Mouse (Mus musculus): ENCODE data around the gene Timeless. TPM values are rescaled to one million over a fixed set of nuclear protein-coding genes. Genes with fewer than 3 reads are reported as not detected.
A peak's percentile ranks its signal among the peaks of the same experiment; 100 is the strongest.
"Not testable (repeated sequence)": the region's sequence is repeated elsewhere in the genome, so short reads cannot be mapped to it uniquely, and the experiment has no call there.

The Timeless gene
- polyA plus RNA-seq, 1 experiment from 2014 or later: 17.5 TPM

DNA sequence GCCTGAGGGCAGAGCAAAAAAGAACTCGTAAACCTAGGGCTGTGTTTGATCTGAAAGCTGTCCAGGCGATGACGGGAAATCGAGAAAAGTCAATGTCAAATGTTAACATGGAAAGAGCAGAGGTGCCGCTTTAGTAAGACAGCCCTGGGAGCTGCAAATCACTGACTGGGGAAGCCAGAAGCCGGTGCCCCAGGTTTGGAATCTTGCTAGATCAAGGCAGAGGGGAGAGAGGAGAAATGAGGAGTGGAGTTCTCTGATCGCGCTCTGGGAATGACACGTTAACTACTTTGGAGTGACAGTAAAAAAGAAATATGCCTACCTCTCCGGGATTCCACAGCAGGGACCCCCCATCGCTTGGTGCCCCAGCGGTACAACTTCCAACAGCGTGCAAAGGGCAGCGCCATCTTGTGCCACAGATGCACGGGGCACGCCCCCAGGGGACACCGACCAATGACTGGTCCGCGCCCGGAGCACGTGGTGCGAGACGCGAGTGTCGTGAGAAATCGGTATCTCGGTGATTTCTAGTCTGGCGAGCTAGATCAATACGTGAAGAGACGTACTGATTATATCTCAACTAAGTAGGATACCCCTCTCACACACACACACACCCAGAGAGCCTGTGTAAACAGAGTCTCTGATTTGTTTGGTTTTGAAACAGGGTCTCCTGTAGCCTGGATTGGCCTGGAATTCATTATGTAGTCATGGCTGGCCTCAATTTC, 20.3 kb upstream of the Timeless start, which contains the start of gene Spryd4:
Spryd4 (minus strand) TSS at position 418 of the 719 bp plus-strand sequence.
- ATAC-seq (peak; percentile 90), DNase-seq (ENCODE audit: low read depth, low spot score) (peak; percentile 33)
- peaks cover 7% of the 10 kb centered on the region for H3K27me3 ChIP-seq
- TF ChIP-seq CTCF (IDR thresholded peaks at IDR 0.05): no peak
- in situ Hi-C loops (cut with MboI; ENCODE audit: low pct_unique_long_range_greater_than_20kb): loop anchor here (5.0 to 10.0 kb wide), 2 partner anchors 71 to 233 kb away; no protein-coding TSS in a partner anchor
- CTCF ChIA-PET: interaction anchor here (2.4 to 4.7 kb wide), 3 partner anchors 22 to 73 kb away, joined by 6 to 14 read pairs (median 7); no protein-coding TSS in a partner anchor
- POLR2A ChIA-PET: interaction anchor here (0.8 to 1.0 kb wide), 2 partner anchors 16 to 128 kb away, joined by 3 to 4 read pairs; partner anchors contain the start of gene Gls2

DNA sequence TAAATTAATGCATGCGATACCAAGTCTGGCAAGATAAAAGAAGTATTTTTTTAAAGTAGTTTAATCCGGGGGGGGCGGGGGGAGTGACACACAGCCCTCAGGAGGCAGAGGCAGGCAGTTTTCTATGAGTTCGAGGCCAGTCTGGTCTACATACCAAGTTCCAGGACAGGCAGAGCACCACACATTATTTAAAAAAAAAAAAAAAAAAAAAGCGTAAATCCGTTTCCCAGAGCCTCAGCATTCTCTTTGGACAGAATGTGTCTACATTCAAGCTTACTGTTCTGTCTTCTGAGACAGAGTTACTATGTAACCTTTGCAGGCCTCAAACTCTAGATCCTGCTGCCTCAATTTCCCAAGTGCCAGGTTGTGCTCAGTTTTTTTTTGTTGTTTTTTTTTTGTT, 19.7 kb upstream of the Timeless start:
- H3K27me3 ChIP-seq: peaks cover 7% of the 10 kb centered on the region
- POLR2A ChIA-PET: interaction anchor here (1.0 kb wide), 1 partner anchor 17 kb away, joined by 4 read pairs; the partner anchor contains the start of gene Gls2
- CTCF ChIA-PET: interaction anchor here (0.5 to 4.7 kb wide), 5 partner anchors 14 to 72 kb away, joined by 3 to 14 read pairs (median 6); no protein-coding TSS in a partner anchor
- no peak for TF ChIP-seq CTCF (IDR thresholded peaks at IDR 0.05)
- no peak for ATAC-seq
- no peak for DNase-seq (ENCODE audit: low read depth, low spot score)
- in situ Hi-C loops (cut with MboI; ENCODE audit: low pct_unique_long_range_greater_than_20kb): loop anchor here (5.0 to 10.0 kb wide), 2 partner anchors 70 to 233 kb away; no protein-coding TSS in a partner anchor

DNA sequence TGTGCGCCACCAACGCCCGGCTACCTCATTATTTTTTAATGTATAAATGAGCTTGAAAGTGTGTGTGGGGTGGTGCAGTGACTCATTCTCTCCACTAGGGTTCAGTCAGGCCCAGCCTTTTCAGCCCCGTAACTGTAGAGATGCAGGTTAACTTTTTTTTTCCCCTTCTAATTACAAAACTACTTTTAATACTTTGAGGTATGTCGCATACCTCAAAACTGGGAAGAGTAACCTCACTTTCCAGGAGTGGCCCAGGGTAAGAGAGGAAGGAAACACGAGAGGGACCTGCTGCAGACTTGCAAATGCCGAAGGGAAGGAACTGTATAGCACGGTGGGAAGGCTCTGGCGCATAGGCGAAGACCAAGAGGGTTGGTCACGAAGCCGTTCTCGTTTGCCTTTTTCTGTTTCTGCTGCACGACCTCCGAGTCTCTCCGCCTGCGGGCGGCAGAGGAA, 19.0 kb upstream of the Timeless start:
- H3K27me3 ChIP-seq: peaks cover 7% of the 10 kb centered on the region
- ChIA-PET POLR2A (no interaction called here), CTCF (interaction anchor here (0.5 to 4.7 kb wide), 6 partner anchors 13 to 71 kb away, joined by 3 to 14 read pairs (median 5); no protein-coding TSS in a partner anchor)
- in situ Hi-C loops (cut with MboI; ENCODE audit: low pct_unique_long_range_greater_than_20kb): loop anchor here (5.0 to 10.0 kb wide), 2 partner anchors 69 to 232 kb away; no protein-coding TSS in a partner anchor
- TF ChIP-seq CTCF (IDR thresholded peaks at IDR 0.05): peak; percentile 79
- ATAC-seq (peak; percentile 45), DNase-seq (ENCODE audit: low read depth, low spot score) (no peak)

- ATAC-seq; H3K27me3 ChIP-seq; DNase-seq (ENCODE audit: low read depth, low spot score); POLR2A ChIA-PET: not testable (repeated sequence)
- in situ Hi-C loops (cut with MboI; ENCODE audit: low pct_unique_long_range_greater_than_20kb): loop anchor here (5.0 to 10.0 kb wide), 2 partner anchors 68 to 231 kb away; no protein-coding TSS in a partner anchor
- CTCF ChIA-PET: interaction anchor here (0.9 to 4.7 kb wide), 6 partner anchors 14 to 70 kb away, joined by 3 to 14 read pairs (median 5); no protein-coding TSS in a partner anchor
Observed at GRCm38 (mm10) chr10:128214112-128214511, 17.8 kb upstream of the Timeless start.

DNA sequence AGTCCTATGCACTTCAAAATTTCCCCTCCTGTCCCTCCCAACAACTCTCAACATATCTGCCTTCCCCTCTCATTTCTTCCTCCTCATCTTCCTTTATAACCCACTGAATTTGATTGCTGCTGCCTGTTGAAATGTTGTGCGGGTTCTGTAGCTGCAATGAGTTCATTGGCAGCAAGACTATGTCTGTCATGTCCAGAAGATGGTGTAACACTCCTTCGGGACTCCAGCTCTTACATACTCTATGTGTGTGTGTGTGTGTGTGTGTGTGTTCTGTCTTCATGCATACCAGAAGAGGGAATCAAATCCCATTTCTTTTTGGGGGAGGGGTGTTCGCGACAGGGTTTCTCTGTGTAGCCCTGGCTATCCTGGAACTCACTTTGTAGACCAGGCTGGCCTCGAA, 16.9 kb upstream of the Timeless start:
- ChIA-PET CTCF (interaction anchor here (0.8 to 1.9 kb wide), 3 partner anchors 16 to 57 kb away, joined by 3 to 6 read pairs (median 3); no protein-coding TSS in a partner anchor), POLR2A (interaction anchor here (0.6 kb wide), 2 partner anchors 14 to 176 kb away, joined by 3 to 6 read pairs; no protein-coding TSS in a partner anchor)
- in situ Hi-C loops (cut with MboI; ENCODE audit: low pct_unique_long_range_greater_than_20kb): loop anchor here (5.0 to 10.0 kb wide), 2 partner anchors 67 to 230 kb away; no protein-coding TSS in a partner anchor
- peaks cover 7% of the 10 kb centered on the region for H3K27me3 ChIP-seq
- TF ChIP-seq CTCF (IDR thresholded peaks at IDR 0.05): no peak
- no peak for ATAC-seq
- DNase-seq (ENCODE audit: low read depth, low spot score): no peak

DNA sequence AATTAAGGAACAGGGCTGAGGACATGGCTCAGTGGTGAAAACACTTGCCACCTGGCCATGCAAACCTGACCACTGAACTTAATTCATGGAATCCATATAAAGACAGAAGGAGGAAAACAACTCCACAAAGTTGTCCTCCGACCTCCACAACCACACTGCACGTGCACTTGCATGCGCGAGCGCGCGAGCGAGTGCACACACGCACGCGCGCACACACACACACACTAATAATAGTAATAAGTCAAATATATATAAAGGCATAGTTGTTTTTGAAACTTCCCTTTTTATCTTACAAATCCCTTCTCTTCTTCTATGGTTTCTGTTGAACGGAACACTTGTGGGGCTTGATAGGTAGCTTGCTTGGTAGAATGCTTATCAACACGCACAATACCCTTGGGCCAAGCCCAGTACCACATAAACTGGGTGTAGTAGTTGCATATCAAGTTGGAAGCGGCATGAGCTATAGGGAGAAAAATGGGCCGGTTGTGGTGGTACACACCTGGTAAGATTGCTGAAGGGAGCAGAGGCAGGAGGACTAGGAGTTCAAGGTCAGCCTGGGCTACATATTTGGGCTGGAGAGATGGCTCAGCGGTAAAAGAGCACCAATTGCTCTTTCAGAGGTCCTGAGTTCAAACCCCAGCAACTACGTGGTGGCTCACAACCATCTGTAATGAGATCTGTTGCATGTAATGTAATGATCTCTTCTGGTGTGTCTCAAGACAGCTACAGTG, 13.3 kb upstream of the Timeless start:
- no peak for DNase-seq (ENCODE audit: low read depth, low spot score)
- no peak for ATAC-seq
- POLR2A ChIA-PET: no interaction called here
- in situ Hi-C loops (cut with MboI; ENCODE audit: low pct_unique_long_range_greater_than_20kb): loop anchor here (10.0 kb wide), 1 partner anchor 226 kb away; no protein-coding TSS in a partner anchor
- CTCF ChIA-PET: interaction anchor here (2.1 kb wide), 1 partner anchor 14 kb away, joined by 5 read pairs; no protein-coding TSS in a partner anchor
- TF ChIP-seq CTCF (IDR thresholded peaks at IDR 0.05): no peak
- H3K27me3 ChIP-seq: peaks cover 4% of the 10 kb centered on the region

DNA sequence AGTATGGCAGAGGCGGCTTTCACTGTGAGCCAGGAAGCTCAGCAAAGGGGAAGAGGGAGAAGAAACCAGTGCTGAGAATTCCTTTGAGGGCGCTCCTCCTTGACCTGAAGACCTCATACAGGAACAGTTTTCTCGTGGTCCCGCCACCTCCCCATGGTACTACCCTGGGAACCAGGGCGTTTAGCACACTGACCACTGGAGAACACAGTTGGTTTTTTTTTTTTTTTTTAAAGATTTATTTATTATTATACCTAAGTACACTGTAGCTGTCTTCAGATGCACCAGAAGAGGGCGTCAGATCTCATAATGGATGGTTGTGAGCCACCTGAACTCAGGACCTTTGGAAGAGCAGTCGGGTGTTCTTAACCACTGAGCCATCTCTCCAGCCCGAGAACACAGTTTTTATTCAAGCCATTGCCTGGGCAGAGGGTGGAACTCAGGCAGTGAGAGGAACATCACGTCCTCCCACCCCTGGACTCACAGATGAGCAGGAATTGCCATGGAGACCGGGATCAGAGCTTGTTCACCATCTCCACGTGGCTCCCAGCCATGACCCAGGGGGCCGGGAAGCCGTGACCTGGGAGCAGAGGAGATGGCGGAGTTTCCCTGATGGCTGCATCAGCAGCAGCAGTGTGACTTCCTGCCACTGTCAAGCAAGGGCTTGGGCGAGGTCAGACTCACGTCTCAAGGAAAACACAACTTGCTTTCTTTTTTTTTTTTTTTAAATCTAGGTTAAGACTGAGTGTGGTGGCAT, 10.2 kb upstream of the Timeless start:
- DNase-seq (ENCODE audit: low read depth, low spot score): no peak
- no peak for ATAC-seq
- no peak for TF ChIP-seq CTCF (IDR thresholded peaks at IDR 0.05)
- in situ Hi-C loops (cut with MboI; ENCODE audit: low pct_unique_long_range_greater_than_20kb): no loop called here
- ChIA-PET CTCF (interaction anchor here (0.6 to 1.3 kb wide), 2 partner anchors 13 to 62 kb away, joined by 3 read pairs; no protein-coding TSS in a partner anchor), POLR2A (interaction anchor here (0.7 kb wide), 1 partner anchor 9 kb away, joined by 3 read pairs; no protein-coding TSS in a partner anchor)
- no peaks in the 10 kb centered on the region for H3K27me3 ChIP-seq

DNA sequence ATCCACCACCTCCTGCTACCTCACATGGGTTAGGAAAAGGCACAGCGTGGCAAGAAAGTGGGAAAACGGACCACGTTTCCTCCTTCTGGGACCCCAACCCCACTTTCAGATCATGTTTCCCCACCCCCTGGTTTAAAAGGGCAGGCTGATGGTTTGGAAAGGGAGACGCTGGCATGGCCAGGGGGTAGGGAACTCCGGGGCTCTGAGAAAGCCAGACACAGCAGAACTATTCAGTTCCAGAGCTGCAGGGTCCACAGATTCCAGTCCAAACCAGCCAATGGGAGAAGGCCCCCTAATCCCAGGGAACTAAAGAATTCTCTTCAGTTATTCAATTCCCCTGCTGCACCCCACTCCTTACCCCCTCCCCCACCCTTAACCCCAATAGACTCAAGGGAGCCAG, 6.8 kb upstream of the Timeless start:
- in situ Hi-C loops (cut with MboI; ENCODE audit: low pct_unique_long_range_greater_than_20kb): no loop called here
- ChIA-PET POLR2A (no interaction called here), CTCF (no interaction called here)
- DNase-seq (ENCODE audit: low read depth, low spot score) (no peak), ATAC-seq (no peak)
- no peaks in the 10 kb centered on the region for H3K27me3 ChIP-seq
- no peak for TF ChIP-seq CTCF (IDR thresholded peaks at IDR 0.05)

DNA sequence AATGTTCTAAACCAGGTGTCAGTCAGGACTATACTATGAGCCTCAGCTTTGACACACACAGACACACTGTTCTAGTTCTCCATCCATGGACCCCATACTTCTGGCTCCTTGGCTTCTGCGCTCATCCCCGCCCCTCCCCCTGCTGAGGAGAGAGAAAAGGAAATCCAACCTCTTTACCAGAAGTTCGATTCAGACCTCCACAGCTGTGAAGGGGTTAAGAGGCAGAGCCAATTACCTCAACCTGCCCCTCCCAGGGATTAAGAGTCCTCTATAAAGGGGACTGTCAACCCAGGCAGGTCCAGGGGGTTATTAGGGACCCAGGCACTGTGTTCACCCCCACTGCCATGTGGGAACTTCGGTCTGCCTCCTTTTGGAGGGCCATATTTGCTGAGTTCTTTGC, 6.3 kb upstream of the Timeless start, which contains the start of gene Mip:
Mip (plus strand) TSS at position 301 of the 400 bp plus-strand sequence.
- no peaks in the 10 kb centered on the region for H3K27me3 ChIP-seq
- in situ Hi-C loops (cut with MboI; ENCODE audit: low pct_unique_long_range_greater_than_20kb): no loop called here
- CTCF ChIA-PET: no interaction called here
- ATAC-seq (no peak), DNase-seq (ENCODE audit: low read depth, low spot score) (no peak)
- POLR2A ChIA-PET: no interaction called here
- TF ChIP-seq CTCF (IDR thresholded peaks at IDR 0.05): no peak
